Mouse (Mus musculus): ENCODE results near the gene Bend6. TPM values are rescaled to one million over a fixed set of nuclear protein-coding genes. Genes with fewer than 3 reads are reported as not detected.

Gene Bend6
- 4.7 and 6.0 TPM in 2 replicates for polyA plus RNA-seq (2014; fragmentation: Nextera tagmentation; extraction: Ambion mirVana)

- Histone ChIP-seq H3K4me2 (ENCODE audit: low read length) (peak within 1 kb of the TSS; percentile 82), H3K9ac (ENCODE audit: low read length) (peak within 1 kb of the TSS; percentile 76), H3K27ac (replicated peaks in 1 of 2; ENCODE audit: control insufficient read depth in 1 of 2, insufficient read depth in 1 of 2, low read depth in 2 of 2, low read length in 2 of 2) (peak within 1 kb of the TSS in 1 of 2 experiments; percentile 24; a peak in 2 of 4 replicates), H3K36me3 (ENCODE audit: control insufficient read depth, insufficient read depth, low read length) (no peaks in the 10 kb centered on the region), H3K4me3 (ENCODE audit: control insufficient read depth in 1 of 2, insufficient read depth in 1 of 2, low read depth in 1 of 2, low read length in 2 of 2) (peak within 1 kb of the TSS; percentile 65 to 67), H3K27me3 (ENCODE audit: control insufficient read depth, insufficient read depth, low read length) (peaks cover 7% of the 10 kb centered on the region; the same call in 1 of the 2 replicates), H3K4me1 (ENCODE audit: control insufficient read depth in 2 of 2, insufficient read depth in 2 of 2, low read length in 2 of 2) (peaks cover 3 to 16% of the 10 kb centered on the region in 2 experiments; a peak in 3 of 4 replicates), H3K9me3 (ENCODE audit: control insufficient read depth, low read length) (no peaks in the 10 kb centered on the region)
- 0% methylated on average over 54 of the region's 110 CpGs for WGBS
- ATAC-seq (ENCODE audit: insufficient number of reproducible peaks, insufficient read depth, low FRiP score, low read depth), result peak; percentile 69
Measured at GRCm38 (mm10) chr1:33907421-33908190, at the start of gene Bend6. Gene Bend6, minus strand, starts transcription at chr1:33907816.

- no peaks in the 10 kb centered on the region for H3K36me3 ChIP-seq (ENCODE audit: control insufficient read depth, insufficient read depth, low read length)
- no peaks in the 10 kb centered on the region for H3K9me3 ChIP-seq (ENCODE audit: control insufficient read depth, low read length)
- no peak overlapping the region for H3K9ac ChIP-seq (ENCODE audit: low read length)
- 89% methylated on average over 6 of the region's 6 CpGs for WGBS
- H3K4me3 ChIP-seq (ENCODE audit: control insufficient read depth in 1 of 2, insufficient read depth in 1 of 2, low read depth in 1 of 2, low read length in 2 of 2), result no peak overlapping the region
- no peaks in the 10 kb centered on the region for H3K27me3 ChIP-seq (ENCODE audit: control insufficient read depth, insufficient read depth, low read length)
- no peak overlapping the region for H3K4me2 ChIP-seq (ENCODE audit: low read length)
- peaks cover under 1 to 3% of the 10 kb centered on the region in 2 experiments; a peak in 1 of 4 replicates for H3K4me1 ChIP-seq (ENCODE audit: control insufficient read depth in 2 of 2, insufficient read depth in 2 of 2, low read length in 2 of 2)
- no peak overlapping the region for H3K27ac ChIP-seq (replicated peaks in 1 of 2; ENCODE audit: control insufficient read depth in 1 of 2, insufficient read depth in 1 of 2, low read depth in 2 of 2, low read length in 2 of 2)
- no peak for ATAC-seq (ENCODE audit: insufficient number of reproducible peaks, insufficient read depth, low FRiP score, low read depth)
Measured at GRCm38 (mm10) chr1:33955626-33956025, 48.0 kb upstream of the Bend6 start.

- Histone ChIP-seq H3K36me3 (ENCODE audit: control insufficient read depth, insufficient read depth, low read length) (no peaks in the 10 kb centered on the region), H3K9ac (ENCODE audit: low read length) (no peak overlapping the region), H3K27ac (replicated peaks in 1 of 2; ENCODE audit: control insufficient read depth in 1 of 2, insufficient read depth in 1 of 2, low read depth in 2 of 2, low read length in 2 of 2) (no peak overlapping the region), H3K27me3 (ENCODE audit: control insufficient read depth, insufficient read depth, low read length) (no peaks in the 10 kb centered on the region), H3K4me3 (ENCODE audit: control insufficient read depth in 1 of 2, insufficient read depth in 1 of 2, low read depth in 1 of 2, low read length in 2 of 2) (no peak overlapping the region), H3K4me2 (ENCODE audit: low read length) (no peak overlapping the region), H3K9me3 (ENCODE audit: control insufficient read depth, low read length) (no peaks in the 10 kb centered on the region), H3K4me1 (ENCODE audit: control insufficient read depth in 2 of 2, insufficient read depth in 2 of 2, low read length in 2 of 2) (peaks cover 17 to 29% of the 10 kb centered on the region in 2 experiments)
- no peak for ATAC-seq (ENCODE audit: insufficient number of reproducible peaks, insufficient read depth, low FRiP score, low read depth)
- WGBS, result 88% methylated on average over 5 of the region's 5 CpGs
Measured at GRCm38 (mm10) chr1:33948511-33948910, 40.9 kb upstream of the Bend6 start.

GRCm38 (mm10) chr1:33947838-33948237 is 40.2 kb upstream of the Bend6 start:
- ATAC-seq (ENCODE audit: insufficient number of reproducible peaks, insufficient read depth, low FRiP score, low read depth), result no peak
- Histone ChIP-seq H3K9me3 (ENCODE audit: control insufficient read depth, low read length) (no peaks in the 10 kb centered on the region), H3K4me3 (ENCODE audit: control insufficient read depth in 1 of 2, insufficient read depth in 1 of 2, low read depth in 1 of 2, low read length in 2 of 2) (no peak overlapping the region), H3K4me2 (ENCODE audit: low read length) (no peak overlapping the region), H3K27me3 (ENCODE audit: control insufficient read depth, insufficient read depth, low read length) (no peaks in the 10 kb centered on the region), H3K9ac (ENCODE audit: low read length) (no peak overlapping the region), H3K4me1 (ENCODE audit: control insufficient read depth in 2 of 2, insufficient read depth in 2 of 2, low read length in 2 of 2) (peaks cover 17 to 29% of the 10 kb centered on the region in 2 experiments), H3K36me3 (ENCODE audit: control insufficient read depth, insufficient read depth, low read length) (no peaks in the 10 kb centered on the region), H3K27ac (replicated peaks in 1 of 2; ENCODE audit: control insufficient read depth in 1 of 2, insufficient read depth in 1 of 2, low read depth in 2 of 2, low read length in 2 of 2) (peak overlapping the region; percentile 55 to 87)
- 78% methylated on average over 6 of the region's 6 CpGs for WGBS

GRCm38 (mm10) chr1:33946601-33947395 is 39.2 kb upstream of the Bend6 start:
- H3K4me2 ChIP-seq (ENCODE audit: low read length), result no peak overlapping the region
- ATAC-seq (ENCODE audit: insufficient number of reproducible peaks, insufficient read depth, low FRiP score, low read depth), result 0 out of 2 replicates have a peak, but pooled peaks have one; percentile 42
- 57% methylated on average over 12 of the region's 12 CpGs for WGBS
- peak overlapping the region; percentile 76 to 87 for H3K27ac ChIP-seq (replicated peaks in 1 of 2; ENCODE audit: control insufficient read depth in 1 of 2, insufficient read depth in 1 of 2, low read depth in 2 of 2, low read length in 2 of 2)
- no peak overlapping the region for H3K4me3 ChIP-seq (ENCODE audit: control insufficient read depth in 1 of 2, insufficient read depth in 1 of 2, low read depth in 1 of 2, low read length in 2 of 2)
- no peaks in the 10 kb centered on the region for H3K27me3 ChIP-seq (ENCODE audit: control insufficient read depth, insufficient read depth, low read length)
- H3K4me1 ChIP-seq (ENCODE audit: control insufficient read depth in 2 of 2, insufficient read depth in 2 of 2, low read length in 2 of 2), result peaks cover 17 to 29% of the 10 kb centered on the region in 2 experiments
- H3K9ac ChIP-seq (ENCODE audit: low read length), result no peak overlapping the region
- H3K36me3 ChIP-seq (ENCODE audit: control insufficient read depth, insufficient read depth, low read length), result no peaks in the 10 kb centered on the region
- no peaks in the 10 kb centered on the region for H3K9me3 ChIP-seq (ENCODE audit: control insufficient read depth, low read length)

GRCm38 (mm10) chr1:33945756-33946155 is 38.1 kb upstream of the Bend6 start:
- Histone ChIP-seq H3K4me3 (ENCODE audit: control insufficient read depth in 1 of 2, insufficient read depth in 1 of 2, low read depth in 1 of 2, low read length in 2 of 2) (no peak overlapping the region), H3K4me1 (ENCODE audit: control insufficient read depth in 2 of 2, insufficient read depth in 2 of 2, low read length in 2 of 2) (peaks cover 17 to 29% of the 10 kb centered on the region in 2 experiments), H3K36me3 (ENCODE audit: control insufficient read depth, insufficient read depth, low read length) (no peaks in the 10 kb centered on the region), H3K4me2 (ENCODE audit: low read length) (peak overlapping the region; percentile 64), H3K27me3 (ENCODE audit: control insufficient read depth, insufficient read depth, low read length) (no peaks in the 10 kb centered on the region), H3K9me3 (ENCODE audit: control insufficient read depth, low read length) (no peaks in the 10 kb centered on the region), H3K9ac (ENCODE audit: low read length) (no peak overlapping the region; the same call in 1 of the 2 replicates), H3K27ac (replicated peaks in 1 of 2; ENCODE audit: control insufficient read depth in 1 of 2, insufficient read depth in 1 of 2, low read depth in 2 of 2, low read length in 2 of 2) (peak overlapping the region; percentile 81 to 87)
- no peak for ATAC-seq (ENCODE audit: insufficient number of reproducible peaks, insufficient read depth, low FRiP score, low read depth)
- WGBS, result 79% methylated on average over 6 of the region's 6 CpGs

- WGBS, result 19% methylated on average over 17 of the region's 17 CpGs
- Histone ChIP-seq H3K27ac (replicated peaks in 1 of 2; ENCODE audit: control insufficient read depth in 1 of 2, insufficient read depth in 1 of 2, low read depth in 2 of 2, low read length in 2 of 2) (peak overlapping the region; percentile 81 to 87), H3K4me3 (ENCODE audit: control insufficient read depth in 1 of 2, insufficient read depth in 1 of 2, low read depth in 1 of 2, low read length in 2 of 2) (peak overlapping the region; percentile 29 to 34), H3K36me3 (ENCODE audit: control insufficient read depth, insufficient read depth, low read length) (no peaks in the 10 kb centered on the region), H3K9me3 (ENCODE audit: control insufficient read depth, low read length) (no peaks in the 10 kb centered on the region), H3K4me2 (ENCODE audit: low read length) (peak overlapping the region; percentile 64), H3K9ac (ENCODE audit: low read length) (peak overlapping the region; percentile 51; the same call in 1 of the 2 replicates), H3K4me1 (ENCODE audit: control insufficient read depth in 2 of 2, insufficient read depth in 2 of 2, low read length in 2 of 2) (peaks cover 17 to 29% of the 10 kb centered on the region in 2 experiments), H3K27me3 (ENCODE audit: control insufficient read depth, insufficient read depth, low read length) (no peaks in the 10 kb centered on the region)
- peak; percentile 88 for ATAC-seq (ENCODE audit: insufficient number of reproducible peaks, insufficient read depth, low FRiP score, low read depth)
Measured at GRCm38 (mm10) chr1:33944977-33945750, 37.5 kb upstream of the Bend6 start.
